Mouse (Mus musculus) bone marrow macrophage, adult 2 months (primary cell): ENCODE measurements at regions not wholly inside any gene's neighbourhood (a gene's known extent, or its start where the extent isn't known, plus 50 kb on each side); places are given as distances from the start of the nearest gene placed in this dataset.

Source experiments
- CTCF ChIP-seq: IDR thresholded peaks from 2 replicates; pipeline ENCODE4 v1.5.1; 2012; ENCODE audit warnings: low read depth, mild to moderate bottlenecking, low read length, moderate library complexity
- POLR2A ChIP-seq: IDR thresholded peaks from 2 replicates; pipeline ENCODE4 v1.6.1; 2012; ENCODE audit warnings: mild to moderate bottlenecking, low read depth, low read length, borderline replicate concordance

- TF ChIP-seq CTCF (no peak), POLR2A (no peak)
These were observed 234.7 kb upstream of the Msx2 start for GRCm38 (mm10) chr13:53707548-53707947.
